Mouse (Mus musculus) thymus, postnatal 0 days (tissue): ENCODE results near the gene Vmn2r89. TPM values are rescaled to one million over a fixed set of nuclear protein-coding genes. Genes with fewer than 3 reads are reported as not detected.
"Not testable (repeated sequence)": the region's sequence is repeated elsewhere in the genome, so short reads cannot be mapped to it uniquely, and the experiment has no call there.

Experiments used
- DNase-seq: peaks from one replicate; pipeline ENCODE4 v3.0.0-alpha.2; 2015; ENCODE audit warnings: low spot score
- polyA plus RNA-seq: library from polyadenylated mRNA; unstranded; fragments of >200 nt; fragmentation: Nextera tagmentation; extraction: Ambion mirVana; gene quantifications from 2 replicates; pipeline ENCODE4 v1.2.1, GENCODE M21; 2015

Vmn2r89 gene
- not detected in 2 replicates for polyA plus RNA-seq

- DNase-seq = not testable (repeated sequence)
These were observed at the start of gene Vmn2r89 for GRCm38 (mm10) chr14:51451557-51451956. Vmn2r89 (plus strand) TSS chr14:51451857.

- no peak for DNase-seq
These were observed 41.1 kb upstream of the Vmn2r89 start, which contains the start of gene Vmn2r88 for GRCm38 (mm10) chr14:51410520-51410919. Vmn2r88 (plus strand) TSS chr14:51410820.

GRCm38 (mm10) chr14:51423885-51424284, 27.8 kb upstream of the Vmn2r89 start:
- no peak for DNase-seq

GRCm38 (mm10) chr14:51430138-51430537, 21.5 kb upstream of the Vmn2r89 start:
- not testable (repeated sequence) for DNase-seq

GRCm38 (mm10) chr14:51434546-51434945, 17.1 kb upstream of the Vmn2r89 start:
- no peak for DNase-seq

- DNase-seq = no peak
These were observed 16.6 kb upstream of the Vmn2r89 start for GRCm38 (mm10) chr14:51435020-51435419.

- DNase-seq = no peak
These were observed 12.7 kb upstream of the Vmn2r89 start for GRCm38 (mm10) chr14:51438955-51439354.

- DNase-seq = not testable (repeated sequence)
These were observed 28.6 kb downstream of the Vmn2r89 start for GRCm38 (mm10) chr14:51480278-51480677.

GRCm38 (mm10) chr14:51481332-51482015, 29.8 kb downstream of the Vmn2r89 start:
- not testable (repeated sequence) for DNase-seq

- DNase-seq = no peak
These were observed 30.5 kb downstream of the Vmn2r89 start for GRCm38 (mm10) chr14:51482051-51482715.

- DNase-seq = not testable (repeated sequence)
These were observed 31.3 kb downstream of the Vmn2r89 start for GRCm38 (mm10) chr14:51482971-51483381.

- no peak for DNase-seq
These were observed 32.0 kb downstream of the Vmn2r89 start for GRCm38 (mm10) chr14:51483671-51484070.

- DNase-seq = no peak
These were observed 34.5 kb downstream of the Vmn2r89 start for GRCm38 (mm10) chr14:51486111-51486510.

GRCm38 (mm10) chr14:51495781-51496180, 44.1 kb downstream of the Vmn2r89 start:
- no peak for DNase-seq

- no peak for DNase-seq
These were observed 45.3 kb downstream of the Vmn2r89 start for GRCm38 (mm10) chr14:51496955-51497354.

GRCm38 (mm10) chr14:51497958-51498357, 46.3 kb downstream of the Vmn2r89 start:
- no peak for DNase-seq

- DNase-seq = no peak
These were observed 48.1 kb downstream of the Vmn2r89 start for GRCm38 (mm10) chr14:51499707-51500275.

GRCm38 (mm10) chr14:51500461-51500860, 48.8 kb downstream of the Vmn2r89 start:
- no peak for DNase-seq

GRCm38 (mm10) chr14:51507416-51507815, 55.8 kb downstream of the Vmn2r89 start:
- no peak for DNase-seq
